Mouse (Mus musculus) olfactory bulb, adult 2 months (tissue): Measurements from ENCODE around the gene Upk1a.

Experiments
- CTCF ChIP-seq: fragments of 200-500 bp; IDR thresholded peaks from 2 replicates; pipeline ENCODE4 v1.5.1; 2012; ENCODE audit warnings: low read depth, mild to moderate bottlenecking, low read length, moderate library complexity; ENCODE audit not compliant: insufficient read depth
- POLR2A ChIP-seq: fragments of 200-500 bp; IDR thresholded peaks from 2 replicates; pipeline ENCODE4 v1.6.1; 2012; ENCODE audit warnings: mild to moderate bottlenecking, low read depth, low read length, moderate library complexity; ENCODE audit not compliant: insufficient read depth

DNA sequence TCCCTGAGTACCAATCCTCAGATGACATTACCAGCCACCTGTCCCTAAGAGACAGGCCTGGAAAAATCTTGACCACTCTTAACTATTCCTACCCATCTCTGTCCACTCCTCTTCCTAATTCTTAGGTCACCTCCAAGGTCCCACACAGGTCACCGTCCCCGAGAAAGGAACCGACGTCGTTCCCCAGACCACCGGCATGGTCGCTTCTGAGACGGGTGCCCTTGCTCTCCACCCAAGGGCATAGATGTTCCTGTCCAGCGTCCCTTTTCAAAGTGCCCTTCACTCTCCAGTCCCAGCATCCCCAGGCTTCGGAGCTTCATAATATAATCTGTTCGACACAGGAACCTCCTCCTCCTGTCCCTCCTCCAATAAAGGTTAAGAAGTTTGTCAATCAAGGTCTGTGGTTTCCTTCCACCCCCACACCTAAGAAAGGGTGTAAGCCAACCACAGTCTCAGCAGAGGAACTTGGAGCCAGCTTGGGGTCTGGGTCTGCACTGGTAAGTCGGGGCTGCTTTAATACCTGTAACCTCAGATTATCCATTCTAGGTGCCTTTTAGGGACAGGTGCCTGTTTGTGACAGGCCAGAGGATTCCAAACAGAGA is 47.6 kb downstream of the Upk1a start, which contains the start of gene Igflr1:
- TF ChIP-seq POLR2A (no peak), CTCF (no peak)
